Comparison of ENCODE assay signal across 25 mouse cellular contexts in the genomic region with DNA sequence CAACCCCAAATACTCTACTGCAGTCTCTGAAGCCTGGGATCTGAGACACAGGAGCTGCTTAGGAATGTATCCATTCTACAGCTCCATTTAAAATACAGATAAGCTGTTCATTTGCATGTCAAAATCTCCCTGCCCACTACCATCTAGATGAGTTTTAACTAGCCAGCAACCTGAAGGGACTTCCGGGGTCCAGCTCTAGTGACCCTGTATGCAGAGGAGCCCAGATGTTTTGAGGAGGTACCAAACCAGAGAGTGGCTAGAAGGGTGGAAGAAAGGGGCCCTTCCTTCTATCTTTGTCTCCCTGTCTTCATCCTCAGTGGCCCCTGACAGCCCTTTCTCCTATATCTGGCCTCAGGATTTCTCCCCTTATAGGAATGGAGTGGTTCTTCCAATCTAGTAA. TPM values are rescaled to one million over a fixed set of nuclear protein-coding genes. Genes with fewer than 3 reads are reported as not detected.
"Had no signal": no experiment of that assay in that cellular context is flagged by ENCODE, and none has a peak within 500 bp of the region (broad histone marks: within the 10 kb centered on the region; RNA-seq: fewer than 3 reads in every experiment).

No protein-coding gene starts in this region.

- H3K9me3 ChIP-seq: heart, embryonic 12.5 days; hindbrain, embryonic 10.5 days; hindbrain, embryonic 12.5 days; intestine, embryonic 15.5 days; limb, embryonic 13.5 days; limb, embryonic 15.5 days; liver, embryonic 12.5 days had no signal

- H3K4me1 ChIP-seq: heart, embryonic 12.5 days; hindbrain, embryonic 12.5 days; intestine, embryonic 15.5 days; limb, embryonic 13.5 days; liver, embryonic 12.5 days had no signal

- H3K9ac ChIP-seq: heart, embryonic 12.5 days; hindbrain, embryonic 12.5 days; hindbrain, embryonic 14.5 days; intestine, embryonic 15.5 days; limb, embryonic 13.5 days; limb, embryonic 15.5 days; liver, embryonic 12.5 days had no signal

- H3K27me3 ChIP-seq: hindbrain, embryonic 12.5 days; intestine, embryonic 15.5 days; limb, embryonic 13.5 days had no signal

- DNase-seq: gastrocnemius, adult 2 months; gastrocnemius, postnatal 10 days; gastrocnemius, postnatal 25 days; heart, postnatal 10 days; heart, postnatal 36 days; kidney, adult 18-20 months; kidney, adult 8-10 months; kidney, postnatal 10 days; kidney, postnatal 25 days; kidney, postnatal 4 days had no signal

- H3K4me3 ChIP-seq: gastrocnemius, adult 2 months; heart, adult 2 months; heart, embryonic 12.5 days; hindbrain, embryonic 10.5 days; hindbrain, embryonic 12.5 days; intestine, embryonic 15.5 days; layer of hippocampus, adult 2 months; left cerebral cortex, adult 2 months; limb, embryonic 13.5 days; limb, embryonic 15.5 days; liver, embryonic 12.5 days had no signal

- H3K4me2 ChIP-seq: heart, embryonic 12.5 days; hindbrain, embryonic 12.5 days; hindbrain, embryonic 14.5 days; intestine, embryonic 15.5 days; limb, embryonic 13.5 days; limb, embryonic 15.5 days; liver, embryonic 12.5 days had no signal

- ATAC-seq: hindbrain, embryonic 16.5 days; inflammation-experienced regulatory T-cells, adult 6 months; intestine, embryonic 15.5 days; intestine, postnatal 0 days; liver, embryonic 12.5 days had no signal

- H3K27ac ChIP-seq: gastrocnemius, adult 2 months; heart, adult 2 months; hindbrain, embryonic 10.5 days; hindbrain, embryonic 12.5 days; hindbrain, embryonic 14.5 days; intestine, embryonic 15.5 days; layer of hippocampus, adult 2 months; left cerebral cortex, adult 2 months; limb, embryonic 13.5 days; limb, embryonic 15.5 days; liver, embryonic 12.5 days had no signal

- H3K36me3 ChIP-seq: heart, embryonic 12.5 days; hindbrain, embryonic 12.5 days; intestine, embryonic 15.5 days; limb, embryonic 13.5 days; limb, embryonic 15.5 days; liver, embryonic 12.5 days had no signal

RNA-seq across cellular contexts. Expression of a gene that starts 33.6 kb away (rescaled TPM):
- total RNA-seq: granulocyte monocyte progenitor cell, adult 5-6 weeks had no signal
